Mouse (Mus musculus) G1E-ER4 (cell line): Measurements from ENCODE around the gene Vps37c. TPM values are rescaled to one million over a fixed set of nuclear protein-coding genes. Genes with fewer than 3 reads are reported as not detected.

Source experiments
- GATA1 ChIP-seq: IDR thresholded peaks from one replicate; pipeline ENCODE4 v1.8.0; 2012; ENCODE audit warnings: low read length, inconsistent platforms
- polyA plus RNA-seq: library from polyadenylated mRNA; stranded (reverse); fragments of >175 nt; gene quantifications from 2 replicates; pipeline ENCODE4 v1.2.3, GENCODE M21; 2012

The Vps37c gene
- polyA plus RNA-seq, 1 experiment, result 43.0 TPM

DNA sequence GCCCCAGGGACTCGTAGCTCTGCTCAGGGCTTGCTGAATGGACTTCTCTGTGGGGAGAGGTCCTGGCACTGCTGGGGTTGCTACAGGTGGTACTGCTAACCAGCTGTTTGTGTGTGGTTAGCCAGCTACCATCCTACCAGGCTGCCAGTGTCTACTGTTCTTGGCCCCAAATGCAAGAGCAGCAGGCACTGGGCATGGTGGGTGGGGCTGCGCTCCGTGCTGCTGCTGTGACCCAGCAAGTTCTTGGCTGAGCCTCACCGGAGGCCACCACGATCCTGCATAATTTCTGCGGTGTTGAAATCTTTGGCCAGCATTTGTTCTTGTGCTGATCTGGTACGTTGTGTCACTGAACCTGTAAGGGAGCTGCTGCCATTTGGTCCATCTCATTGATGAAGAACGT is 14.9 kb downstream of the Vps37c start:
- TF ChIP-seq GATA1, result no peak

DNA sequence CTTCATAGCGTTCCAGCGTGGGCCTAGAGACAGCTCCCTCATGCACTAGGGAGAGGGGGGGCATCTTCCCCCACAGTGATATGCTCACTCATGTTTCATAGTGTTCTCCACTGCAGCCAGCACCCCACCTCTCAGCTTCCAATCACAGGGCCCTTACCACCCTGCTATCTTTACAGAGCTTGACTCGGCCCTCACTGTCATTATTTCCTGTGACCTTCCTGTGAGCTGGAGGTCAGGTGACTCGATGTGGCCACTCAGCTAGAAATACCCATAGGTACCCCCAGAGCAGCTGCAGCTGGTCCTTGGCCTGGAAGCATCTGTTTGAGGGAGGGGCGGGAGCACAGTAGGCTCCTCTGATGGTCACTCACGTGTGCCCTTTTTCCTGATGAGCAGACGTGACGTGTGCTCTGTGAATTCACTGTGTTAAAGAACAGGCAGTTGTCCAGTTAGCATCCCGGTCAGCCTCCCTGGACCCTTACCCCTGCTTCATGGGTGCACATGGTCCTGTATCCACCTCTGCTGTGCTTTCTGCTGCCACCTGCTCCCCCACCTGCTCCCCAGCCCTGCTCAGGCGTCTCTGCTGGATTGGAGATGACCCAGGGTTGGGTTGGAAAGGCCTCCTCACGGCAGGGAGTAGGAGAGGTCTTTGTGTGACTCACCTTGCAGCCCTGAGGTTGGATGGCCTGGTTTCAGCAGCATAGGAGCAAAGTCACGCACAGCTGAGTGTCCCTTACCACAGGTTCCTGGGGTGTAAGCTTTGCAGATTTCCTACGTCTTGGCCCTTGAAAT is 18.7 kb downstream of the Vps37c start:
- TF ChIP-seq GATA1, result no peak

GRCm38 (mm10) chr19:10707881-10708280 is 19.3 kb downstream of the Vps37c start:
- no peak for TF ChIP-seq GATA1

- TF ChIP-seq GATA1, result no peak
Observed at GRCm38 (mm10) chr19:10708900-10709299, 20.4 kb downstream of the Vps37c start.

- TF ChIP-seq GATA1, result no peak
Observed at GRCm38 (mm10) chr19:10709360-10710087, 21.0 kb downstream of the Vps37c start.

GRCm38 (mm10) chr19:10710088-10710511 is 21.6 kb downstream of the Vps37c start:
- TF ChIP-seq GATA1, result no peak

DNA sequence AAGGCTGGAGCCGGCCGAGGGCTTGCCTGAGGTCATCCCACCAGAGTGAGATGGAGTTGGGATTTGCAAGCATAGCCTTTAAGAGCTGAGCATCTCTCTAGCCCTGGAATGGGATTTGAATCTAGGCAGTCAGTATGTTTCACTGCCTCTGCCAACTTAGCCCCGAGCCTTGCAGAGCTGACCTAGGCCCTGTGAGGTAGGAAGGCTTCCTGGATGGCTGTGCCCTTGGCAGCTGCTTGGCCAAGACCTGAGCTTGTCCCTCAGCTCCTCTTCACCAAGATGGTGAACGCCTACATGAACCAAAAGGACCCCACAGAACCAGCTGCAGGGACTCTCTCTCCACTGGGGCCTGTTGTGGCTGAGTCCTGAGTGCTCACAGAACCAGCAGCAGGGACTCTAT is 22.2 kb downstream of the Vps37c start:
- TF ChIP-seq GATA1, result no peak

GRCm38 (mm10) chr19:10712194-10712593 is 23.7 kb downstream of the Vps37c start:
- TF ChIP-seq GATA1, result no peak

- no peak for TF ChIP-seq GATA1
Observed at GRCm38 (mm10) chr19:10712646-10713045, 24.1 kb downstream of the Vps37c start.

- no peak for TF ChIP-seq GATA1
Observed at GRCm38 (mm10) chr19:10713551-10713950, 25.0 kb downstream of the Vps37c start.

GRCm38 (mm10) chr19:10714168-10714567 is 25.6 kb downstream of the Vps37c start:
- TF ChIP-seq GATA1, result no peak

- TF ChIP-seq GATA1, result no peak
Observed at GRCm38 (mm10) chr19:10714682-10715475, 26.3 kb downstream of the Vps37c start.

- no peak for TF ChIP-seq GATA1
Observed at GRCm38 (mm10) chr19:10715476-10715875, 26.9 kb downstream of the Vps37c start.

GRCm38 (mm10) chr19:10718251-10718775 is 29.8 kb downstream of the Vps37c start:
- no peak for TF ChIP-seq GATA1

GRCm38 (mm10) chr19:10719751-10720150 is 31.2 kb downstream of the Vps37c start:
- TF ChIP-seq GATA1, result no peak

GRCm38 (mm10) chr19:10720524-10720923 is 32.0 kb downstream of the Vps37c start:
- TF ChIP-seq GATA1, result no peak
